Mouse (Mus musculus): Measurements from ENCODE around the gene Apoo.
"Not testable (repeated sequence)": the region's sequence is repeated elsewhere in the genome, so short reads cannot be mapped to it uniquely, and the experiment has no call there.

The Apoo gene

DNA sequence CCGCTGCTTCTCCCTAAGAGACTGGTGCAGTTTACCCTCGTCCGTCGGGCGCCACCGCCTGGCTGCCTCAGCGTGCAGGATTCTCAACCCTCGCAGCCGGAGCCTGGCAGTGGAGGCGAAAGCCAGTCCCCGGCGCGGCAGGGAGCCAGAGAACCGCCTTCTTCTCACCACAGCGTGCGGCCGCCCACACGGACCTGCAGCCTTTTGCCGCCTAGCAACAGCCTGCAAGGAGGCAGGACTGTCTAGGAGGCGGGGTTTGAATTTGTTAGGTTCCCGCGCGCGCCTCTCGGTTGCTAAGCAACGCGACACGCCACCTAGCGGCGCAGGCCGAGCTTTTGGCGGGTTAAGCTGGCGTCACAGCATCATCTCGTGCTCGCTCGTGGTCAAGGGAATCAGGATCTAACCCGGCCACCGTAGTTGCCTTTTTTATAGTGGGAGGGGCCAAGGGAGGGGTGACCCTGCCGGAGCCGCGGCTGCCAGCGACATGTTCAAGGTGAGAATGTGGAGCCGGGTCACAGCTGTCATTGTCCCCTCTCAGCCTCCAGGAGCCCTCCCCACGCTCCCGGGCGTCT is at the start of gene Apoo, which contains the start of gene Fam90a1b:
TSS of gene Apoo (plus strand) at position 448 of the 572 bp plus-strand sequence.
TSS of gene Fam90a1b (minus strand) at position 108 of the 572 bp plus-strand sequence.
- DNase-seq (ENCODE audit: low spot score in 2 of 2) = peak; percentile 97 to 98

DNA sequence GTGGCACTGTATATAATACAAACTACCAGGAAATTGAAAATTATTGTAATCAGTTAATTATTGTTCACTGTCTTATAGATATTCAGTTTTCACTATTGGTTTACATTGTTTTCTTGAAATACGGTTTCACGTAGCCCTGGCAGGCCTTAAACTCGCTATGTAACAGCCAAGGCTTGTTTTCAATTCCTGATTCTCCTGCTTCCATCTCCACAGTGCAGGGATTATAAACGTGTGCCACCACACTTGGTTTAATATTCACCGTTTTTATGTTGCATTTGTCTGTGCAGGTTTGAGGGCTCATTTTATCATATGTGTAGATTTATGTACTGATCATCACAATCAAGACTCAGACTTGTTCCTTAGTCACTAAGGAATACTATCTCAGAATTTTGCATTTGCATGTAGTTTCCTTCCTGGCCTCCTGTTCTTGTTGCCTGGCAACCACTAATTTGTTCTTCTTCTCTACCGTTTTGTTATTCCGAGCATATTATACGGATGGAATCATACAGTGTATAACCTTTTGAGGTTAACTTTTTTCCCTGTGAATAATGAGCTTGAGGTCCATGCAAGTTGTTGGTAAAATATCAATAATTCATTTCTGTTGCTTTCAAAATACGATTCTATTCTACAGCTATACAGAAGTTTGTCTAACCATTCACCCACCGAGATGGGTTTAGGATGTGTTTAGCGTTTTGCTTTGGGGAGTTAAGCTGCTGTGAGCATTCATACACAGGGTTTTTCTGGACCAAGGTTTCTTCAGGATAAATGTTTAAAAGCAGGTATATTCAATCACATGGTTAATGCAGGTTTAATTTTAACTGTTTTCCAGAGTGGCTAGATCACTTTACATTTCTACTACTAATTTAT is 45.6 kb upstream of the Apoo start:
- DNase-seq (ENCODE audit: low spot score in 2 of 2) = no peak

DNA sequence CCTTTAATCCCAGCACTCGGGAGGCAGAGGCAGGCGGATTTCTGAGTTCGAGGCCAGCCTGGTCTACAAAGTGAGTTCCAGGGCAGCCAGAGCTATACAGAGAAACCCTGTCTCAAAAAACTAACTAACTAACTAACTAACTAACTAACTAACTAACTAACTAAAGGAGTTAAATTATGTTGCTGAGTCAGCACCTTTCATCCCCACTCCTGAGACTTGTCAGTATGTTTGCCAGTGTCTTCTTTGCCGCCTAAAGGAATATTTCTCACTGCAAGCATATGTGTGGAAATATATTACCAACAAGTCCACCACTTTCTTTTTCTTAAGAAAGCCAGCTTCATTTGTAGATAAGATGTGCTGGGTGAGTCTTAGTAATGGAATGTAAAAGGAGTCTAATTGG is 23.3 kb upstream of the Apoo start:
- not testable (repeated sequence) for DNase-seq (ENCODE audit: low spot score in 2 of 2)

DNA sequence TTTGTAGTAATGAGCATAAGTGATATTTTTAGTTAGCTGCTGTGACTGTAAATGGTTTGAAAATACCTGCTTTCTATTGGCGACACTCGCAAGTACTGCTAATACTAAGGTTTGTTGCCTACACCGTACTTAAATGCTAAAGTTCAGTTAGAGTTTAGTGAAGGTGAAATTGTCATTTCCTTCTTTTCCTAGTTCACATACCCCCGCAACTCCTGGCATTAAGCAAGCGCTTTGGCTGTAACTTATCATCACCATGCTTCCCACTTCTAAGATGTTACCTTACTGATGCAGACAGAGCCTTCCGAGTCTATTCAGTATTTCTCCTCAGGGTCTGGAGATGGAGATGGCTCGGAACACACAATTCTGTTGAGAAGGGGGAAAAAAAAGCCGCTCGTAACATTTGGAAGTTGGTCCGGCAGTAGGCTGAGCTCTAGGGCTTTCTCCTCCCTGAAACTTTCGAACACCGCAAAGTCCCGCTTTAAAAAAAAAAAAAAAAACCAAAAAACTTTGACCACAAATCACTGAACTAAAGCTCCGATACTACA is 1.5 kb upstream of the Apoo start:
- DNase-seq (ENCODE audit: low spot score in 2 of 2) = peak; percentile 1

DNA sequence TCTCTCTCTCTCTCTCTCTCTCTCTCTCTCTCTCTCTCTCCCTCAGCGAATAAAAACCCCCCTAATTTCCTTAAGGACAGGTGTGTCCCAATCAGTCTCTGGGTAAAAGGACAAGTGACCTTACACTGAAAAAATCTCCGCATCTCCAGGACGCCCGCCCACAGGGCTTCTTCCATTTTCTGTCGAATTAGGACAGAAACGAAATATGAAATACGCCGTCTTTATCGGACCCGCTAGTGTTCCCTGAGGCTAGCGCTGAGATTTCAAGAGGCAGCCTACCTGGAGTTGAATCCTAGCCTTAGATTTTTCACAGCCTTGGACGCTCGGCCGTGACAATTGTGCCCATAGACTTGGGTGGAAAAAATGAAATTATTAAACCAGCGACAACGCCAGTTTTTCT is 888 bp upstream of the Apoo start:
- DNase-seq (ENCODE audit: low spot score in 2 of 2) = peak; percentile 4 to 5

DNA sequence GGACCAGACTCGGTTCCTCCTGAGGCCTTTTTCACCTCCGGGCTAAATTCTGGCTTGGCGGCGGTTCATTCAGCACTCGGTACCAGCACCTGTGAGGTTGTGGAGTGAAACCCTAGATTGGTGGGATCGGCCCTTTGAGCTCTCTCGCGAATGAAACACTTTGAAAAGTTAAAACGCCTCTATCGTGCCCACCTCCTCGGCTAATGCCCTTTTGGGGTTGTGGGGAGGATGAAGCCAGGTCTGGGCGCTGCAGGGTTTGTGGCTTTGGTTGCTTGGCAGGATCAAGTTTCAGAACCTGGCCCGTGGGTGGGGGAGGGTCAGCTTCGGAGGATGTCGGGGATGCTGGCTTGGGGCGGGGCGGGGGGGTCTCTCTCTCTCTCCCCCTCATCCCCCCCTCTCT is 331 bp downstream of the Apoo start:
- DNase-seq (ENCODE audit: low spot score in 2 of 2) = no peak

DNA sequence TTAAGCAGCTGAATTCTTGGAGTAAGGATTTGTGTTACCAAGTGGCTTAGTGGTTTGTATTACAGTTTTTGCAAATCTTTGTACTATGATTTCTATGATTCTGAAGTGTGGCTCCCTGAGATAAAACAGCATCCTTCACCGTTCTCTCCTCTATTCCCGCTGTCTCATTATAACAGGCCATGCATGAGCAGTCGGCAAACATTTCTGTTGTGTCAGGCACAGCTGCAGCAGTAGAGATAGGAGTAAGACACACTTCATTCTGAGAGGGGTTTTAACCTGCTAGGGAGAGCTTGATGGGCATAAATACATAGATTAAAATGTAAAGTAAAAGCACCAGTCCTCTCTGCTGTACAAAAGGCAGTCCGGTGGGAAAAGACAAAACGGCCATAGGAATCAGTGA is 11.8 kb downstream of the Apoo start:
- DNase-seq (ENCODE audit: low spot score in 2 of 2) = no peak

DNA sequence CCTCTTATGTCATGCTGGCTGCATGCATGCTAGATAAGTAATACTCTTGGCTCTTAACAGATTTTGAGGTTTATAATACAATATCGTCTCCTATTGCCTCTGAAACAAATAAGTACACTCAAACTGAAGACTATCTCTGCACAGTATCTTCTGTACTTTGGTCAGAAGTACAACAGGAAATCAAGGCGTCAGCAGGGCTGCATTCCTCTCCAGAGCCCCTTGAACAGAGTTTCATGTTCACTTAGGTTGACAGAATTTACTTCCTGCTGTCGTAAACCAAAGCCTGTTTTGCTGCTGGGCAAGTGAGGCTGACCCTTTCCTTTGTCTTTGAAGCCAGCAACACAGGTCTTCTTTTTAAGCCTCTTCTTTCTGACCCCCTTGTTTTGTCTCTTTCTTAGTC is 42.1 kb downstream of the Apoo start:
- DNase-seq (ENCODE audit: low spot score in 2 of 2) = no peak

DNA sequence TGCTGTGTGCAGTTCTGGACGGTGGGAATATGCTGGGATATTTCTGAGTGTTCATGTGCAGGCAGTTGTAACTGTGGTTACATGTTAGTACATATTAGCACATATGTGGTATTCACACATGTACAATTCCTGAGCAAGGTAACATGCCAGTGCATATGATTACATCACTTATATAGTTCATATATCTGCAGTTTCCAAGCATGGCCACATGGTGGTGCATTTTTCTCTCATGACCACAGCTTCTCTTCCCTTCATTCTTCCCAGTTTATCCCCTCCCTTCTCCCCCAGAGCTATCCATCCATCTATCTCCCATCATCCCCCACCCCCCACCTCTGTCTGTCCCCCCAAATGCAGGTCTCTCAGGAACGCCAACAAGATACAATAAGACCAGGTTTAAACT is 53.3 kb downstream of the Apoo start:
- no peak for DNase-seq (ENCODE audit: low spot score in 2 of 2)

DNA sequence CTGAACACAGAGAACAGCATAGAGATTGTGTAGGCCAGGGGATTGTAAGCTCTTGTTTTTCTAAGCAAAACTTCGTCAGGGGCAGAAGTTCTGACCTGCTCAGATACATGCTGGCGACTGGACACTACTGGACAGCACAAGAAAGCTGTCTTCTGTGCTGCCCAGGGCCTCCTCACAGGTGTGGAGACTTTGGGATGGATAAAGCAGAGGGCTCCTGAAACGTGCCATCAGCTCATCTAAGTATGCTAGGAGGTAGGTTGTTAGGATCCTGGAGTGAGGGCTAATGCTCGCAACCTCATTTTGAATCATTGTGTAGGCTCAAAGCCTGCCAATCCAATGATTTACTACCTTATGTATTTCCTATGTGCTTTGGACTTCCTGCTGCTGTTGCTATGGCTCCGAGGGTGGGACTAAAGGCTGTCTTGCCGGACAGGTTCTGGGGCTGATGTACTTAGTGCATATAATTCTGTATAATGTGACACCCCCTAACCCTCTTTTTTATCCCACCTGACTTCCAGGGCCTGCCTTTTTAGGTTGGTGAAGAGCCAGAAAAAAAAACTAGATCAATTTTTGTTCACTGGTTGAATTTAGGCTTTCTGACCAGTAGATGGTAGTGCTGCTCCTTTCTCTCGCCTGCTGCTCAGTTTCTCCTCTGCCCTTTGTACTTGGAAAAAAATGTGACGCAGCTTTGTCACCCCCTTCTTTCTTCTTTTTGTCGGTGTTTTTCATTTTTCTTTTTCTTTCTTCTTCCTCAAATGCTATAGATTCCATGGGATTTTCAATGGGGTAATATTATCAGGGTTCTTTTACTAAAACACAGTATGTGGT is 64.8 kb downstream of the Apoo start:
- no peak for DNase-seq (ENCODE audit: low spot score in 2 of 2)

DNA sequence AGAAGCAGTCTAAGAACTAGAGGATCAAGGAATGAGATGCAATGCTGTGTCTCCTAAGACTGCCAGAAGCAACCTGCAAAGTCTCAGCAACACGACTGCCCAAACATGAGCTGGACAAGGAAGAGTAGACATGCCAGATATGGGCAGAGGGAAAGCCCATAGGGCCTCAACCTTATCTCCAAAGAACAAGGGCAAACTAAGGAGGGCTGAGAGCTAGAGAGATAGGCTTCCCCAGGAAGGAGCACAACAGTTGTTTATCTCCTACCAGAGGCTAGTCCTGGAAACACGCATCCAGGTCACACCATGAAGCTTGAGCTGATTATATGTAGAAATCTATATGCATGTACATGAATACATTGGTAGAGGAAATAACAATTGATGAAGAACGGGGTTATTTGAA is 78.5 kb downstream of the Apoo start:
- not testable (repeated sequence) for DNase-seq (ENCODE audit: low spot score in 2 of 2)

DNA sequence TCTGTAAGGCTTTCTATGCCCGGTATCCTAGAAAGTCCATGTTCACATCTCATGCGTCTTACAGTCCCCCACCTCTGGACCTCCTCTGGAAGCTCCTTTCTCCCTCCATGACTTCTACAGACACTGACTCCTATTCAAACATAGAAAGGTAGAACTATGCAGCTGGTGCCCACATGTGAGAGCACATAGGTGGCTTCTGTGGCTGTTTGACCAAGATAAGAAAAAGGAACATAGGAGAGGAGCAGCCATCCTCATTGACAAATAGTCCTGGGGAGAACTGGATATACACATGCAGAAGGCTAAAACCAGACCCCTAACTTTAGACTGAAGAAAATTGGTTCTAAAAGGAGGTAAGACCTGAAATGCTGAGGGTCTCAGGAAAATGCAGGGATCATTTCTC is 79.1 kb downstream of the Apoo start:
- not testable (repeated sequence) for DNase-seq (ENCODE audit: low spot score in 2 of 2)

DNA sequence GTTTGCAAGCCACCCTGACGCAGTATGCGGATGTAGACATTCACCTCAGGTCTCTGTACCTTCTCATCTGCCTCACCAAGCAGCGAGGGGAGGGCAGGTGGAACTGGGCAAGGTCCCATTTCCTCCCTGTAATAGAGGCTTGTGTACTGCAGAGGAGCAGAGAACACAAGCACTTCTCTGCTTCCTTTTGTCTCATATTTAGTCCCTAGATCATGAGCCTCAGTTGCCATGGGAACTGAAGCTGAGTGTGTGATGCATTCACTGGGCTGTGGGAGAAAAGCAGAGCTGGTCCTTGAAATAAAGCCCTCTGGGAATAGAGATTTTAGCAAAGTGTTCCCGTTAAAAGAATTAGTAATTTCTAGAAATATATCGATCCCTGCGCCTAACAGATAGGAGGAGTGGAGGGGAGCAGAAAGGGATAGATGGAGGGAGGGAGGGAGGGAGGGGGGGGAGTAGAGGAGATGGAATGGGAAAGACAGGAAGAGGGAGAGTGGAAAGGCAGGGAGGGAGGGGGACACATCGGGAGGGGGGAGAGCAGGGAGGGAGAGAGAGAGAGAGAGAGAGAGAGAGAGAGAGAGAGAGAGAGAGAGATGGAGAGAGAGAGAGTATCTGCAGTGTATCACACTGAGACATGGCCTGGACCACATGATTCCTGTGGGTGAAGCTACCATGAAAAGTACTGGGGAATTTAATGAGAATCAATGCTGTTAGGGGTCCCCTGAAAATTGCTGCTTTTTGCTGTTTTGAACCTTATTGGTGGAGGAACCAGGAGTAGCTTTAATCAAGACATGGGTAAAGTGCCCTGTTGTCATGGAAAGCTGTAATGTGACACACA is 83.3 kb downstream of the Apoo start:
- not testable (repeated sequence) for DNase-seq (ENCODE audit: low spot score in 2 of 2)

DNA sequence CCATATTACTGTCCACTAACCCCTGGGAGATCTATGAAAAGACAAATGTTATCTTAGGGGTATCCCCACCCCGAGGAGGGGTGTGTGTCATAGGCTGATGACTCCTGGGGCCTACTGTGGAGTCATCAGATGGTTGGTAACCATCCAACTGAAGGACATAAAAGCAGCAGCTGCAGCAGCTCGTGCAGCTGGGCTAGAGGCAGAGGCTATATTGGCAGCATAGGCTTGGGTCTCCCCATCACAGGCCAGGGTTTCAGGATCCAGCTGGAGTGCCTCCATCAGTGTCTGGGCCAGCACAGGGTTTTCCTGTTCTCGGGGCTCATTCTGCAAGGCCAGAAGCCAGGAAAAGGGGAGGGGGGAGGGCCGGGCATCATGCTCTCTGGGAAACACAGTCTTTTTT is 92.4 kb downstream of the Apoo start:
- no peak for DNase-seq (ENCODE audit: low spot score in 2 of 2)

DNA sequence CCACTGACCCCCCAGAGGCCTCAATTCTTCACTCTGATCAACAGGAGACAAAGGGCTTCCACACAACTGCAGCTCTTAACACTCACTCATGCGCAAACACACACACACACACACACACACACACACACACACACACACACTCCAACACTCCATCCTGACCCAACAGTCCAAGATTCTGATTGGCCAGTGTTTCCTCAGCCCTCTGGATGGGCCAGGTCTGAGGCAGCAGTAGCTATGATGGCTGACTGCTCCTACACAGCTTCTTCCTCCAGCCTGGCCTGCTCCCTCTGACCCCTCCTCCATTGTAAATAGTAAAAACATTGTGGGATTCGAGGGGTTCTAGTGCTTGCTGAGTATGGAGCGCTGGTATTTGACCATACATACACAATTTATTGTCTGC is 94.6 kb downstream of the Apoo start:
- DNase-seq (ENCODE audit: low spot score in 2 of 2) = not testable (repeated sequence)

DNA sequence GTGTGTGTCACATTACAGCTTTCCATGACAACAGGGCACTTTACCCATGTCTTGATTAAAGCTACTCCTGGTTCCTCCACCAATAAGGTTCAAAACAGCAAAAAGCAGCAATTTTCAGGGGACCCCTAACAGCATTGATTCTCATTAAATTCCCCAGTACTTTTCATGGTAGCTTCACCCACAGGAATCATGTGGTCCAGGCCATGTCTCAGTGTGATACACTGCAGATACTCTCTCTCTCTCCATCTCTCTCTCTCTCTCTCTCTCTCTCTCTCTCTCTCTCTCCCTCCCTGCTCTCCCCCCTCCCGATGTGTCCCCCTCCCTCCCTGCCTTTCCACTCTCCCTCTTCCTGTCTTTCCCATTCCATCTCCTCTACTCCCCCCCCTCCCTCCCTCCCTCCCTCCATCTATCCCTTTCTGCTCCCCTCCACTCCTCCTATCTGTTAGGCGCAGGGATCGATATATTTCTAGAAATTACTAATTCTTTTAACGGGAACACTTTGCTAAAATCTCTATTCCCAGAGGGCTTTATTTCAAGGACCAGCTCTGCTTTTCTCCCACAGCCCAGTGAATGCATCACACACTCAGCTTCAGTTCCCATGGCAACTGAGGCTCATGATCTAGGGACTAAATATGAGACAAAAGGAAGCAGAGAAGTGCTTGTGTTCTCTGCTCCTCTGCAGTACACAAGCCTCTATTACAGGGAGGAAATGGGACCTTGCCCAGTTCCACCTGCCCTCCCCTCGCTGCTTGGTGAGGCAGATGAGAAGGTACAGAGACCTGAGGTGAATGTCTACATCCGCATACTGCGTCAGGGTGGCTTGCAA is 95.9 kb downstream of the Apoo start:
- not testable (repeated sequence) for DNase-seq (ENCODE audit: low spot score in 2 of 2)

All from natural killer cell, adult 2 months (primary cell).